Mouse (Mus musculus) right cerebral cortex, postnatal 4 days (tissue): Measurements from ENCODE around the gene Tchhl1.
"Not testable (repeated sequence)": the region's sequence is repeated elsewhere in the genome, so short reads cannot be mapped to it uniquely, and the experiment has no call there.

Experiments
- DNase-seq: peaks from one replicate; pipeline ENCODE4 v3.0.0-alpha.2; 2022

The Tchhl1 gene

GRCm38 (mm10) chr3:93468561-93468960 is at the start of gene Tchhl1:
Tchhl1 (plus strand) TSS chr3:93468754.
- DNase-seq: no peak

- no peak for DNase-seq
These were observed 36.9 kb upstream of the Tchhl1 start for GRCm38 (mm10) chr3:93431673-93432072.

GRCm38 (mm10) chr3:93442030-93442429 is 26.5 kb upstream of the Tchhl1 start, which contains the start of gene Tchh:
Tchh (plus strand) TSS chr3:93442330.
- DNase-seq: no peak

- DNase-seq: peak; percentile 21
These were observed 25.0 kb upstream of the Tchhl1 start for GRCm38 (mm10) chr3:93443501-93444101.

- DNase-seq: peak; percentile 53
These were observed 24.0 kb upstream of the Tchhl1 start for GRCm38 (mm10) chr3:93444343-93445164.

GRCm38 (mm10) chr3:93445165-93445705 is 23.3 kb upstream of the Tchhl1 start:
- DNase-seq: peak; percentile 24

- peak; percentile 31 for DNase-seq
These were observed 22.3 kb upstream of the Tchhl1 start for GRCm38 (mm10) chr3:93446128-93446755.

- DNase-seq: not testable (repeated sequence)
These were observed 21.8 kb upstream of the Tchhl1 start for GRCm38 (mm10) chr3:93446756-93447137.

- peak; percentile 58 for DNase-seq
These were observed 21.3 kb upstream of the Tchhl1 start for GRCm38 (mm10) chr3:93447138-93447841.

- no peak for DNase-seq
These were observed 2.0 kb upstream of the Tchhl1 start for GRCm38 (mm10) chr3:93466556-93466955.

- DNase-seq: no peak
These were observed 1.4 kb upstream of the Tchhl1 start for GRCm38 (mm10) chr3:93467130-93467529.

GRCm38 (mm10) chr3:93469629-93470028 is 1.1 kb downstream of the Tchhl1 start:
- no peak for DNase-seq

- no peak for DNase-seq
These were observed 11.5 kb downstream of the Tchhl1 start for GRCm38 (mm10) chr3:93480053-93480452.

GRCm38 (mm10) chr3:93481982-93482616 is 13.5 kb downstream of the Tchhl1 start:
- no peak for DNase-seq

- no peak for DNase-seq
These were observed 17.1 kb downstream of the Tchhl1 start for GRCm38 (mm10) chr3:93485611-93486010.

- no peak for DNase-seq
These were observed 20.0 kb downstream of the Tchhl1 start for GRCm38 (mm10) chr3:93488541-93488940.

- no peak for DNase-seq
These were observed 23.6 kb downstream of the Tchhl1 start for GRCm38 (mm10) chr3:93492176-93492575.

GRCm38 (mm10) chr3:93493992-93494391 is 25.4 kb downstream of the Tchhl1 start:
- peak; percentile 5 for DNase-seq

- not testable (repeated sequence) for DNase-seq
These were observed 26.2 kb downstream of the Tchhl1 start for GRCm38 (mm10) chr3:93494774-93495173.

- DNase-seq: no peak
These were observed 28.6 kb downstream of the Tchhl1 start for GRCm38 (mm10) chr3:93497131-93497530.

GRCm38 (mm10) chr3:93499129-93499528 is 30.6 kb downstream of the Tchhl1 start:
- DNase-seq: no peak

- no peak for DNase-seq
These were observed 36.1 kb downstream of the Tchhl1 start for GRCm38 (mm10) chr3:93504536-93505189.
